Mouse (Mus musculus) bone marrow macrophage, adult 2 months (primary cell): ENCODE results near the gene Phpt1. TPM values are rescaled to one million over a fixed set of nuclear protein-coding genes. Genes with fewer than 3 reads are reported as not detected.

ENCODE experiments used
- H3K27ac ChIP-seq: 2 replicates; pipeline ENCODE4 v1.5.1; 2012; ENCODE audit warnings: low read depth, low read length; ENCODE audit not compliant: insufficient read depth
- H3K4me1 ChIP-seq: 2 replicates; pipeline ENCODE4 v1.6.1; 2012; ENCODE audit warnings: low read length; ENCODE audit not compliant: control insufficient read depth, insufficient read depth
- H3K4me3 ChIP-seq: 2 replicates; pipeline ENCODE4 v1.5.1; 2012; ENCODE audit warnings: mild to moderate bottlenecking, low read length, moderate library complexity; ENCODE audit not compliant: insufficient read depth
- CTCF ChIP-seq: IDR thresholded peaks from 2 replicates; pipeline ENCODE4 v1.5.1; 2012; ENCODE audit warnings: low read depth, mild to moderate bottlenecking, low read length, moderate library complexity
- POLR2A ChIP-seq: IDR thresholded peaks from 2 replicates; pipeline ENCODE4 v1.6.1; 2012; ENCODE audit warnings: mild to moderate bottlenecking, low read depth, low read length, borderline replicate concordance
- polyA plus RNA-seq: library from polyadenylated mRNA; stranded (reverse); fragments of >200 nt; gene quantifications from 2 replicates; pipeline ENCODE4 v1.2.4, GENCODE M21; 2012; ENCODE audit not compliant: missing spikeins, insufficient read depth, insufficient read length

The Phpt1 gene
- polyA plus RNA-seq, 1 experiment, result 23.0 TPM

DNA sequence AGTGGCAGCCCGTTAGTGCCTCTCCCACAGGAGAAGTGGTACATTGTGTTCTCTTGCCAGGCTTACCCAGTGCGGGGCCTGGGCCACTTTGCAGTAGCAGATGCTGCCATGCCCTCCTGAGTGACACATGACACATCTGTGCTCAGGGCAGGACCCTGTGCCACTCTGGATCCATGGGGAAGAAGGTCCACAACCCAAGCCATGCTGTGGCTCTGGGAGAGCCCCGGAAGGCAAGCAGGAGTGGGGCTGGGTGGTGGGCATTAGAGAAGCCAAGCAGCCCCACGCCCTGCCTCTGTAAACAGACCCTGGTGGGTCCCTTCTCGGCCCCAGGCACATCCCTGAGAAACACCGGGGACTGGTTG, 8.1 kb upstream of the Phpt1 start:
- Histone ChIP-seq H3K4me1 (peaks cover 30% of the 10 kb centered on the region), H3K4me3 (no peak overlapping the region), H3K27ac (no peak overlapping the region)
- TF ChIP-seq POLR2A (no peak), CTCF (no peak)

- Histone ChIP-seq H3K4me1 (peaks cover 25% of the 10 kb centered on the region), H3K4me3 (no peak overlapping the region), H3K27ac (no peak overlapping the region)
- TF ChIP-seq CTCF (no peak), POLR2A (no peak)
Measured at GRCm38 (mm10) chr2:25582466-25583119, 7.6 kb upstream of the Phpt1 start.

DNA sequence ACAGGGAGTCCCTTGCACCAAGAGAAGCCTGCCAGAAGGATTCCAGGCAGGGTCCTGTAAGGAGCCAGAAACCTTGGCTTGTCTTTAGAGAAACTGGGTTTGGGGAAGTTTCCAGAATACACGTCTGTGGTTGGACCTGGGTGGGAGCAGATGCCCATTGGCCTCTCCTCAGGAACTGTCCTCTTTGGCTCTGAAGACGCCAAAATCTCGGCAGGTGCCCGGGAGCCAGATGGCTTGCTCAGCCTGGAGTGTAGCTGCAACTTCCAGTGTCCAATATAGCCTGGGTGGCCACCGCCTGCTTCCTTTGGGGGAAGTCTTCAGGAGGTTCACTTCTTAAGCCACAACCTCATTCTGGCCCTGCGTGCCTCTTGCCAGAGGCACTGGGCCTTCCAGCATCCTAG, 6.9 kb upstream of the Phpt1 start:
- TF ChIP-seq CTCF (peak; percentile 27), POLR2A (no peak)
- Histone ChIP-seq H3K27ac (no peak overlapping the region), H3K4me3 (no peak overlapping the region), H3K4me1 (peaks cover 21% of the 10 kb centered on the region)

- Histone ChIP-seq H3K4me3 (peak within 1 kb of the TSS; percentile 21), H3K4me1 (peaks cover 21% of the 10 kb centered on the region), H3K27ac (no peak within 1 kb of the TSS)
- TF ChIP-seq CTCF (peak; percentile 77), POLR2A (no peak)
Measured at GRCm38 (mm10) chr2:25581294-25581864, 6.4 kb upstream of the Phpt1 start, which contains the start of gene Ajm1. Ajm1 (minus strand) TSS chr2:25581757.

DNA sequence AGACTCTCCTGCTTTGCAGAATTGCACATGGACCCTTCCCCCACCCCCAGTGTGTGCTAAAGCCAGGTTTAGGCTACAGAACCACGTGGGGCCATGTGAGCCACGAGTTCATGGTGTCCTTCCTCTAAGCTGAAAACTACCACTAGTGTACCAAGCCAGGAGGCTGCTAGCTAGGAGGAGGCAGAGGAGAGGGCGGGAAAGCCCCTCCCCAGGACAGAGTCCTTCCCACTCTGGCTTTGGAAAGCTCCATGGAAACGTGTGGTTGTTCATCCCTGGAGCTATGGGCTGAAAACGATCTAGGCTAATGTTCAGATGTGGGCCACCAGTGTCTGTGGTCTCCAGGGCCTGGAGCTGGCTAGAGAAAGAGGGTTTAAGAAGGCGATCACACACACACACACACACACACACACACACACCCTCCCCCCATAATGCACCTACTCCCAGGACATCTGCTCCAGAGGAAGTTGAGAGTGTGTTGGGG, 5.6 kb upstream of the Phpt1 start:
- no peak overlapping the region for H3K27ac ChIP-seq
- H3K4me1 ChIP-seq, result peaks cover 24% of the 10 kb centered on the region
- TF ChIP-seq CTCF, result no peak
- no peak for TF ChIP-seq POLR2A
- H3K4me3 ChIP-seq, result no peak overlapping the region

- Histone ChIP-seq H3K4me3 (no peak overlapping the region), H3K4me1 (peaks cover 28% of the 10 kb centered on the region)
Measured at GRCm38 (mm10) chr2:25579737-25580460, 4.9 kb upstream of the Phpt1 start.

DNA sequence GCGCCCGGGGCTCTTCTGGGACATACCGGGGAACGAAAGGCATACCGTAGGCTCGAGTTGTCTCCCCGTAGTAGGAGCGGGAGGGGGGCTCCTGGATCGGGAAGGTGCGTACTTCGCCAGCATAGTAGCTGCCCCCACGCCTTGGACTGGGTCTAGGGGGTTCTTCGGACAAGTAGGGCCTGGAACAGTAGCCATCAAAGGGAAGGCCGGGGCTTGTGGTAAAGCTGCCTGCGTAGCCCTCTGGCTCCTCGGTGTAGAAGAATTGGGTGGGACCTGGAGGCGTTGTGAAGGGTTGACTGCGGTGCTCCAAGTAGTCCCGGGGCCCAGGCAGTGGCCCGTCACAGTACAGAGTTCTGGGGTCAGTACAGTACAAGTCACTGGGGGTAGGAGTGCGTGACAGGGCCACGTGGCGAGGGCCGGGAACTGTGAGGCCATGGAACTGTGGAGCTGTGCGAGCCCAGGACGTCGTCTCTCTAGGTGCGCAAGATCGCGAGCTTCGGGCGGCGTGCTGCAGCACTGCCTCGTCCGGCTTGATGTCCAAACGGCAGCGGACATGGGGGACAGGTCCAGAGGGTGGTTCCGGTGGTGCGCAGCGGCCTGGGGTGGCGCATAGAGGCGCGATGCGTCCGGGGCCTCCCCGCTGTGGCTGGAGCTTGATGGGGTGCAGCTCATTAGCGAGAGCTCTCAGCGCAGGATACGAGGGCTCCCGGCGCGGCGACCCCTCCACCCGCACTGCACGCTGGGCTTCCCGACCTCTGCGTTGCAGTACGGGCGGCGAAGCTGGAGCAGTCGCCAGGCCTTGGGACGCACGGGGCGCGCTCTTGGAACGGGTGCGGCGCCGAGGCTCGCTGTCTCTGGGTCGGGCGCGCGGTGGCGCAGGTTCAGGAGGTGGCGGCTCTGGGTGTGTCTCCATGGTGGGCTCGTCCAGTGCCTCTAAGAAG, 4.0 kb upstream of the Phpt1 start:
- peak overlapping the region; percentile 5; the same call in 1 of the 2 replicates for H3K4me3 ChIP-seq
- no peak for TF ChIP-seq POLR2A
- no peak for TF ChIP-seq CTCF
- no peak overlapping the region for H3K27ac ChIP-seq
- H3K4me1 ChIP-seq, result peaks cover 28% of the 10 kb centered on the region

More at GRCm38 (mm10) chr2:25579737-25580460, 4.9 kb upstream of the Phpt1 start:
- TF ChIP-seq CTCF, result peak; percentile 56
- TF ChIP-seq POLR2A, result no peak
- no peak overlapping the region for H3K27ac ChIP-seq

DNA sequence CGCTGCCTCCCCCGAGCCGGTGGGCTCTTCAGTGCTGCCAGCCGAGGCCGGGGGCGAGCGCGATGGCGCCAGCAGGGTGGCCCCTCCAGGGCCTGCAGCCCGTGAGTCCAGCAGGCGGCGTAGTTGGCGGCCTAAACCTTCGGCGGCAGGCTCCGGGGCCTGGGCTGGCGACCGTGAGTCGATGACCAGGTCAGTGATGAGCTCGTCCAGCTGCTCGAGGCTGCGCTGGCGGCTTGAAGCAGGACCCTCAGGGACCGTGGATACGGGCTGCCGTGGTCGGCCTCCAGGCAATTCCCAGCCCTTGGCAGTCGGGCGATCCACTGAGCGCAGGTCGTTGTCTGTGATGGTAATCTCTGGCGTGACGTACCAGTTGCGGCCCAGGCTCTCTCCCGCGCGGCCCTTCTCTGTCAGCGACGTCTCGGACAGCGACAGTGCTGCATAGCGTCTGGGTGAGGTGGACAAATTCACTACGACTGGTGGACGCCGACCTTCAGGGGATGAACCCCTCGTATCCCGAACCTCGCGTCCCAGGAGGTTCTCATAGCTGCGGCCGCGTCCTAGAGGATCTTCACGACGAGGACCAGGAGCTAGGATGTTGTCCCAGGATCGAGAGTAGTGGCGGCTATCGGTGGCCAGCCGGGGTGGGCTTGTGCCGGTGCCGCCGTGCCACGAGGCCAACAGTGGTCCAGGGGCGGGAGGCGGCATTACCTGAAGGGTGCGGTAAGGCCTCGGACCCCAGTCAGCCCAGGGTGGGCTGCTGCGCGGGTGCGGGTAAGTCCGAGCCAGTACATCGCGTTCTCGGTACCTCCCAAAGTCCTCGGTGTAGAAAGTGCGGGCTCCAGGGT, 3.1 kb upstream of the Phpt1 start:
- Histone ChIP-seq H3K4me3 (no peak overlapping the region; the same call in 1 of the 2 replicates), H3K27ac (no peak overlapping the region), H3K4me1 (peaks cover 34% of the 10 kb centered on the region)
- TF ChIP-seq CTCF, result peak; percentile 35; the same call in 1 of the 2 replicates
- no peak for TF ChIP-seq POLR2A
